Mouse (Mus musculus) midbrain, embryonic 15.5 days (tissue): ENCODE results near the gene Cdon. TPM values are rescaled to one million over a fixed set of nuclear protein-coding genes. Genes with fewer than 3 reads are reported as not detected.
A peak's percentile ranks its signal among the peaks of the same experiment; 100 is the strongest.

Experiments
- ATAC-seq: fragments of 200-750 bp; cut with Nextera tagmentation; replicated peaks from 2 replicates; pipeline ENCODE4 v1.8.0; 2017; ENCODE audit warnings: moderate TSS enrichment
- H3K27ac ChIP-seq: fragments of 300-500 bp; sonication (generic); 2 replicates; pipeline ENCODE4 v1.5.1; 2015; ENCODE audit warnings: mild to moderate bottlenecking, inconsistent platforms
- H3K27me3 ChIP-seq: fragments of 300-500 bp; sonication (generic); replicated peaks from 2 replicates; pipeline ENCODE4 v1.6.1; 2015; ENCODE audit warnings: inconsistent platforms
- H3K36me3 ChIP-seq: fragments of 300-500 bp; sonication (generic); replicated peaks from 2 replicates; pipeline ENCODE4 v1.6.1; 2015; ENCODE audit warnings: inconsistent platforms
- H3K4me1 ChIP-seq: fragments of 300-500 bp; sonication (generic); 2 replicates; pipeline ENCODE4 v1.6.1; 2015; ENCODE audit warnings: inconsistent platforms
- H3K4me2 ChIP-seq: fragments of 300-500 bp; sonication (generic); 2 replicates; pipeline ENCODE4 v1.6.1; 2015; ENCODE audit warnings: inconsistent platforms, mild to moderate bottlenecking, moderate library complexity
- H3K4me3 ChIP-seq: fragments of 300-500 bp; sonication (generic); 2 replicates; pipeline ENCODE4 v1.5.1; 2015; ENCODE audit warnings: mild to moderate bottlenecking, inconsistent platforms
- H3K9ac ChIP-seq: fragments of 300-500 bp; sonication (generic); 2 replicates; pipeline ENCODE4 v1.6.1; 2015; ENCODE audit warnings: mild to moderate bottlenecking, inconsistent platforms
- H3K9me3 ChIP-seq: fragments of 300-500 bp; sonication (generic); 2 replicates; pipeline ENCODE4 v1.6.1; 2016; ENCODE audit warnings: inconsistent platforms
- WGBS: fragments of 180-500 bp; shearing (Covaris S2); methylation state at CpG from one replicate; pipeline ENCODE4 v1.1.7; 2015; ENCODE audit warnings: mixed read lengths; 5-methylcytosine and 5-hydroxymethylcytosine counted together
- polyA plus RNA-seq: library from polyadenylated mRNA; unstranded; fragments of >200 nt; fragmentation: Nextera tagmentation; extraction: Ambion mirVana; gene quantifications from 2 replicates; pipeline ENCODE4 v1.2.1, GENCODE M21; 2015

Gene Cdon
- polyA plus RNA-seq, 1 experiment from 2014 or later: 4.0 TPM

GRCm38 (mm10) chr9:35513900-35514299, 93.0 kb downstream of the Cdon start:
- Histone ChIP-seq H3K4me2 (no peak overlapping the region), H3K4me1 (no peaks in the 10 kb centered on the region), H3K27ac (no peak overlapping the region), H3K9ac (no peak overlapping the region), H3K27me3 (no peaks in the 10 kb centered on the region), H3K9me3 (no peaks in the 10 kb centered on the region), H3K4me3 (no peak overlapping the region), H3K36me3 (no peaks in the 10 kb centered on the region)
- 90% methylated on average over 4 of the region's 4 CpGs for WGBS
- no peak for ATAC-seq

GRCm38 (mm10) chr9:35516182-35516581, 95.3 kb downstream of the Cdon start:
- ATAC-seq: no peak
- WGBS: 80% methylated on average over 5 of the region's 5 CpGs

GRCm38 (mm10) chr9:35516711-35517110, 95.8 kb downstream of the Cdon start:
- Histone ChIP-seq H3K36me3 (no peaks in the 10 kb centered on the region), H3K4me2 (no peak overlapping the region), H3K4me1 (no peaks in the 10 kb centered on the region), H3K9ac (no peak overlapping the region), H3K9me3 (no peaks in the 10 kb centered on the region), H3K27ac (no peak overlapping the region), H3K27me3 (no peaks in the 10 kb centered on the region), H3K4me3 (no peak overlapping the region)
- no peak for ATAC-seq
- WGBS: 92% methylated on average over 16 of the region's 16 CpGs

More at GRCm38 (mm10) chr9:35516182-35516581, 95.3 kb downstream of the Cdon start:
- no peak overlapping the region for H3K4me2 ChIP-seq
- H3K4me3 ChIP-seq: no peak overlapping the region
- no peaks in the 10 kb centered on the region for H3K36me3 ChIP-seq
- H3K9ac ChIP-seq: no peak overlapping the region
- no peak overlapping the region for H3K27ac ChIP-seq
- no peaks in the 10 kb centered on the region for H3K4me1 ChIP-seq
- no peaks in the 10 kb centered on the region for H3K27me3 ChIP-seq
- H3K9me3 ChIP-seq: no peaks in the 10 kb centered on the region

- Histone ChIP-seq H3K27ac (no peak within 1 kb of the TSS), H3K4me3 (no peak within 1 kb of the TSS), H3K9me3 (no peaks in the 10 kb centered on the region), H3K36me3 (no peaks in the 10 kb centered on the region), H3K27me3 (no peaks in the 10 kb centered on the region), H3K4me1 (no peaks in the 10 kb centered on the region), H3K9ac (no peak within 1 kb of the TSS), H3K4me2 (no peak within 1 kb of the TSS)
- WGBS: 75% methylated on average over 3 of the region's 3 CpGs
- no peak for ATAC-seq
Measured at GRCm38 (mm10) chr9:35518169-35518568, 97.2 kb downstream of the Cdon start, which contains the start of gene Gm1113. Gene Gm1113 (minus strand): TSS chr9:35518269.

- no peak for ATAC-seq
- Histone ChIP-seq H3K9me3 (no peaks in the 10 kb centered on the region), H3K4me3 (no peak overlapping the region), H3K9ac (no peak overlapping the region), H3K27ac (no peak overlapping the region), H3K4me2 (no peak overlapping the region), H3K36me3 (no peaks in the 10 kb centered on the region), H3K27me3 (no peaks in the 10 kb centered on the region), H3K4me1 (peaks cover 12% of the 10 kb centered on the region)
- 84% methylated on average over 6 of the region's 6 CpGs for WGBS
Measured at GRCm38 (mm10) chr9:35520631-35521348, 99.9 kb downstream of the Cdon start.

- Histone ChIP-seq H3K4me1 (peaks cover 12% of the 10 kb centered on the region), H3K9ac (no peak overlapping the region), H3K36me3 (no peaks in the 10 kb centered on the region), H3K4me2 (no peak overlapping the region), H3K9me3 (no peaks in the 10 kb centered on the region), H3K4me3 (no peak overlapping the region), H3K27ac (no peak overlapping the region), H3K27me3 (no peaks in the 10 kb centered on the region)
- 72% methylated on average over 2 of the region's 2 CpGs for WGBS
- no peak for ATAC-seq
Measured at GRCm38 (mm10) chr9:35522241-35522640, 101.3 kb downstream of the Cdon start.

GRCm38 (mm10) chr9:35522821-35523515, 102.0 kb downstream of the Cdon start:
- H3K4me1 ChIP-seq: peaks cover 12% of the 10 kb centered on the region
- no peaks in the 10 kb centered on the region for H3K9me3 ChIP-seq
- no peaks in the 10 kb centered on the region for H3K36me3 ChIP-seq
- no peak overlapping the region for H3K4me2 ChIP-seq
- no peak overlapping the region for H3K27ac ChIP-seq
- H3K4me3 ChIP-seq: no peak overlapping the region
- ATAC-seq: no peak
- WGBS: 68% methylated on average over 1 of the region's 1 CpGs
- H3K9ac ChIP-seq: no peak overlapping the region
- H3K27me3 ChIP-seq: no peaks in the 10 kb centered on the region

GRCm38 (mm10) chr9:35523541-35523940, 102.6 kb downstream of the Cdon start:
- Histone ChIP-seq H3K9ac (no peak overlapping the region), H3K27me3 (no peaks in the 10 kb centered on the region), H3K4me2 (peak overlapping the region; percentile 0; the same call in 1 of the 2 replicates), H3K27ac (peak overlapping the region; percentile 51), H3K4me3 (no peak overlapping the region), H3K36me3 (no peaks in the 10 kb centered on the region), H3K4me1 (peaks cover 12% of the 10 kb centered on the region), H3K9me3 (no peaks in the 10 kb centered on the region)
- ATAC-seq: peak; percentile 87
- WGBS: 10% methylated on average over 5 of the region's 5 CpGs

GRCm38 (mm10) chr9:35523941-35524411, 103.0 kb downstream of the Cdon start:
- H3K9me3 ChIP-seq: no peaks in the 10 kb centered on the region
- peaks cover 12% of the 10 kb centered on the region for H3K4me1 ChIP-seq
- WGBS: 17% methylated on average over 7 of the region's 7 CpGs
- peak; percentile 81 for ATAC-seq
- no peaks in the 10 kb centered on the region for H3K36me3 ChIP-seq
- no peak overlapping the region for H3K9ac ChIP-seq
- peak overlapping the region; percentile 0; the same call in 1 of the 2 replicates for H3K4me2 ChIP-seq
- H3K27me3 ChIP-seq: no peaks in the 10 kb centered on the region
- no peak overlapping the region for H3K4me3 ChIP-seq
- H3K27ac ChIP-seq: peak overlapping the region; percentile 51

- no peak overlapping the region for H3K4me2 ChIP-seq
- no peak for ATAC-seq
- H3K4me3 ChIP-seq: no peak overlapping the region
- no peak overlapping the region for H3K9ac ChIP-seq
- H3K36me3 ChIP-seq: no peaks in the 10 kb centered on the region
- WGBS: 70% methylated on average over 3 of the region's 3 CpGs
- H3K4me1 ChIP-seq: peaks cover 3% of the 10 kb centered on the region
- H3K9me3 ChIP-seq: no peaks in the 10 kb centered on the region
- H3K27ac ChIP-seq: no peak overlapping the region
- H3K27me3 ChIP-seq: no peaks in the 10 kb centered on the region
Measured at GRCm38 (mm10) chr9:35529141-35529540, 108.2 kb downstream of the Cdon start.

- 21% methylated on average over 1 of the region's 1 CpGs for WGBS
- H3K4me3 ChIP-seq: no peak overlapping the region
- no peaks in the 10 kb centered on the region for H3K4me1 ChIP-seq
- H3K36me3 ChIP-seq: no peaks in the 10 kb centered on the region
- H3K27me3 ChIP-seq: no peaks in the 10 kb centered on the region
- no peak overlapping the region for H3K4me2 ChIP-seq
- no peak overlapping the region for H3K27ac ChIP-seq
- H3K9ac ChIP-seq: no peak overlapping the region
- no peaks in the 10 kb centered on the region for H3K9me3 ChIP-seq
- no peak for ATAC-seq
Measured at GRCm38 (mm10) chr9:35529796-35530195, 108.9 kb downstream of the Cdon start.

GRCm38 (mm10) chr9:35533266-35533665, 112.3 kb downstream of the Cdon start:
- Histone ChIP-seq H3K4me1 (no peaks in the 10 kb centered on the region), H3K9ac (no peak overlapping the region), H3K4me2 (no peak overlapping the region), H3K27me3 (no peaks in the 10 kb centered on the region), H3K4me3 (no peak overlapping the region), H3K9me3 (no peaks in the 10 kb centered on the region), H3K36me3 (no peaks in the 10 kb centered on the region), H3K27ac (no peak overlapping the region)
- WGBS: 82% methylated on average over 9 of the region's 9 CpGs
- no peak for ATAC-seq
